Mouse (Mus musculus): ENCODE data around the gene Smad5.

Gene Smad5

GRCm38 (mm10) chr13:56757201-56757600 lies 54.4 kb downstream of the Smad5 start:
- no peak for DNase-seq

GRCm38 (mm10) chr13:56758492-56758891 lies 55.7 kb downstream of the Smad5 start:
- DNase-seq = peak; percentile 74 to 80

DNA sequence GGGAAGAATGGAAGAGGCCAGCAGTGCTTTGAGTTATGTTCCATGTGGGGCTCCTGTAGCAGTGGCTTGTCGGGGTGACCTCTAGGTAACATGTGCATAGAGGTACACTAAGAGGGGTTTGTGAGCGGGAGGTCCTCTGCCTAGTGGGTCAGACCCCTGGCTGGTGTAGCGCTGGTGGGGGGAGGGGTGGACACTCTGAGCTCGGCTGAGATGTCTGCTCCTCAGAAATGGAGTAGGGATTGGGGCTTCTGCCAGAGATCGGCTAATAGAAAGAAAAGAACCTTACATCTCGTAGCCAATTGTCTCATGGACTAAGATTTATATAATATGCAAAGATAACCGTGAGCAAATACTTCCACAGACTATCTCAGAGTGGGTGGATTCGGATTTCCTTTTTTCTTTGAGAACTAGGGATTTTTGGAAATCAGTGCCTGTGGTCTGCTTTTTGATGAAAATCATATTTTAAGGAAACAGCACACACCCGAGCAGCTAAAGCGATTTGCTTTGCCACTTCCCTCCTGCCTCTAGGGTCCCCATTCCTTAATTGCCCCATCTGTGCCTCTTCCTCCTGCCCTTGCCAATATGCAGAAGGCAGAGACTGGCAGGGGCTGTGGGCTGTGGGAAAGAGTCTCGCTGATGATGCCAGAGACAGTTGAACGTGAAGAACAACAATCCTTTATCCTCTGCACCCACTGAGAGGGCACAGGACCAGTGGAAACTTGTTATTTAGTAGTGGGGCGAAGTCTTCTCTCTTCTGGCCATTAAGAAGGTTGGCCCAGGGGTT lies 59.8 kb downstream of the Smad5 start:
- DNase-seq = no peak

DNA sequence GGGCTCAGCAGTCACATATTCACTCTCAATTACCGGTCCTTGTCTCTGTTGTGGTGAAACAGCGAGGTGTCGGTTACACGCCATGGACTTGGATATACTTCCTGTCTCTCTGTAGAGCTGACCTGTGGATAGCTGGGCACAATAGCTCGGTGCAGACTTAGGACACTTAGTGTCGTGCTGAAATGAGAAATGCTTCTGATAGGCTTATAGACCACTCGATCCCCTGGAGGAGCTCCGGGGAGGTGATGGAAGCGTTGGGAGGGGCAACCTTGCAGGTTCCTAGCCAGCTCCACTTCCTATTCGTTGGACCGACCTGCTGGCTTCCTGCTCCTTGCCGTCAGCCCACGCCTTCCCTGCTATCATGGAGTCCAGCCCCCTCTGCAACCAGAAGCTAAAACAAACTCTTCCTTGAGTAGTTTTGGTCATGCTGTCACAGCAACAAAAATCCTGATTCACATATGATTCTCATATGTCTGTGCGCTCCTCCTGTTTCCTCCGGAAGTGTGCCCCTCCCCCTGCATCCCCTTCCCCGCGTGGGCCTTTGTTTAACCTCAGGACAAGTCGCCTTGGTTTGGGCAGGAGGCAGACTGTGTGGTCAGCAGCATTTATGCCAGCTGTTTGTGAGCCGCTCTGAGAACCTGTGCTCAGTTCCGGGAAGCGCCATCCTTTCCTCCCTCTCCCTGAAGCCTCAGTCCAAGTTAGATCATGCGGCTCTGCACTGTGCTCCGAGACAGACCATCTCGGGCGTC lies 62.6 kb downstream of the Smad5 start:
- DNase-seq = no peak

DNA sequence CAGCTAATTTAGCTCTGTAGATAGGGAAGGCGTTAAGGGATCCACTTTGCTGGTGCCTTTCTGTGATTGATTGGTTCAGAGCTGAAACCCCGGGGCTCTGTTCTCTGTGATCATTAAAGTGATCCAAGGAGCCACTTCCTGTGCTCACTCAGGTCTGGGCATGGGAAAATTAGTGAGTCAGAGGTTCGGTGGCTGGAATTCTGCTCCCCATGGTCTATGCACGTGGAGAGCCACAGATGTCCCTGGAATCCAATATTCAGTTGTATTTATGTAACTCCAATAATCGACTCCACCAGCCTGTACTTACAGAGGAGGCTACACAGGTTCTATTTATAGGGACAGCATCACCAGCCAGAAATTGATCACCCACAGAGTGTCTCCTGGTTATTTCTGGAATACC lies 63.4 kb downstream of the Smad5 start:
- no peak for DNase-seq

DNA sequence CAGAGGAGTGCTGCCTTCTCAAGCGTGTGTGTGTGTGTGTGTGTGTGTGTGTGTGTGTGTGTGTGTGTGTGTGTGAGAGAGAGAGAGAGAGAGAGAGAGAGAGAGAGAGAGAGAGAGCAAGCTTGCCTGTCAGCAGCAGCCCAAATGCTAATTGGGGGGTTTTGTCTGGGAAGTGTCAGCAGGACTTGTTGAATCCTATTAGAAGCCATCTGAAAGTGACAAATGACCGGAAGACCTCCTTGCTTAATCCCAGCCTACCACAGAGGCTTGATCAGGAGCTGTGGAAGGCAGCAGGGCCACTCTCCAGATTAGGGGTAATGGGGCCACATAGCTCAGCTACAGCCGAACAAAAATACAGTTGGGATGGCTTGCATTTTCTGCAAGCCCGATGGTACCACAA lies 66.6 kb downstream of the Smad5 start:
- DNase-seq = no peak

GRCm38 (mm10) chr13:56770136-56770578 lies 67.3 kb downstream of the Smad5 start:
- no peak for DNase-seq

GRCm38 (mm10) chr13:56770786-56771185 lies 68.0 kb downstream of the Smad5 start:
- no peak for DNase-seq

DNA sequence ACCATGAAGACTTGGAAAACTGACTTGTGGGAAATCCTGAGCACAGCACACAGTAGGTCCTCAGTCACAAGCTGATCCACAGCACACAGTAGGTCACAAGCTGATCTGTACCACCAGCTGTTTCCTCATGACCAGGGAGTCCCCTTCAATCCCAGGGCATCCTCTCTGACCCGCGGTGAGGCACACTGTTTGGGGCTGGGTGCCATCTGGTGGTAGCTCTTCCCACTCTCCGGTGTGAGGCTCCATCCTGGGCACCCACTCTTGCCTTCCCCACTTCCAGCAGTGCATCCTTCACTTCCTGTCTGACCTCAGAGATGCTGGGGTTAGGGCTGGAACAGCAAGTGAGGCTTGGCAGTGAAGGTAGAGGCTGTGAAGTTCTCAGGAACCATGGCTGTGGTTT lies 69.8 kb downstream of the Smad5 start:
- DNase-seq = no peak

- no peak for DNase-seq
Measured at GRCm38 (mm10) chr13:56773262-56773870, 70.6 kb downstream of the Smad5 start.

GRCm38 (mm10) chr13:56774304-56774703 lies 71.5 kb downstream of the Smad5 start:
- no peak for DNase-seq

DNA sequence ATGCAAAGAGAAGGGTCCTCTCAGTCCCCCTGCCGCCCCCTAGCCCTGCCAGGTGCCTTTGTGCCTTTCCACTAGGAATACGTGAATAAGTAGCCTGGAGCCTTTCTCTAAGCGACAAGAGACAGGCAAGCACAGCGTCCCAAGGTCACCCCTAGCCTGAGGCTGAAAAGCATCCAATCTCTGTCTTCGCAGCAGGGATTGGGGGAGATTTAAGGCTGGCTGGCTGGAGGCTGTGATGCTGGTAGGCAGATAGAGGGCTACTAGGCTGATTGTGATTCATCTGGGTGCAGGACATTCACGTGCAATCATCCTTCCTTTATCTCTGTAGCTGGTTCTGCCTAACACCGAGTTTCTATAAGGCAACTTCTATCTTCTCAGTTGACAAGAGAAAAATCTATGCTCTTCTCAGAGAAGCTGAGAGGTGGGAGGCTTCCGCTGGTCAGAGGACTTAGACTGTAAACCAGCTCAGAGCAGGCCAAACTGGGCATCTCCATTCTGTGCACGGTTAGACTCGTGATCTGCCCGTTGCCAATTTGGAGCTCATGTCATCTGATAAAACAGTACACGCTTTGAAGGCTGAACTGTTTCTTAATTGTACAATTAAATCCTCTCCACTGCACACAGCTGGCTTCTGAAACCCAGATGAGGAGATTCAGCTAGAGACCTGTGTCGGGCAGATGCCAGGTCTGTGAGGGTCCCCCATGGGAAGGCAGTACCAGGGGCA lies 78.1 kb downstream of the Smad5 start:
- no peak for DNase-seq

DNA sequence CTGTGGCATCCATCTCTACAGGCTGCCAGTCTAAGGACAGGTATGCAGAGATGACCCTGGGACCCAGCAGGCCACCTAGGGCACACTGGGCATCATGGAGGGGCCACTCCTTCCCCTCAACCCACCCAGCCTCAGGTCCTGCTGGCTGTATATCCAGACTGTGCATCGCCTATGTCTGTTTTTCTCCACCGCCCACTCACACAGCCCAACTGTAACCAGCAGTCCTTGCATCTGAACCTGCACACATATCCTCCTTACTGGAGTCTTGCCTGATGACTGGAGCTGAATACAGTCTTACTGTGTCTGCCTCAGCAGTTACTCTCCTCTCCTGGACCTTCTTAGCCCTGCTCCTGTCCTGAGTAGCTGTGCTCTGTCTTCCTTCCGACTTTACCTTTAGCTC lies 78.9 kb downstream of the Smad5 start:
- no peak for DNase-seq

DNA sequence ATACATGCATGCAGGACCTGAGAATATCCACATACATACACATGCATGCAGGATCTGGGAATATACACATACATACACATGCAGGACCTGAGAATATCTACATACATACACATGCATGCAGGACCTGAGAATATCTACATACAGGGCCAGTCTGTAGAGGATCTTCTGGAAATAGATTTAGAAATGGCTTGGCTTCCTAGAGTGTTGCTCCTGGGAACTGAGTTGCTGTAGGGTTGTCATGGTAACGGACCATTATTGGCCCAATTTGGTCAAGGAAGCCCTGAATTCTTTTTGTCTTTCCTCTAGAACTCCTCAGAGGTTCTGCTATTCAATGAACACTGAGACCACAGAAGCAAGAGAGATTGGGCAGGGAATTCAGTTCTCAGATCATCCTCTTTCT lies 79.8 kb downstream of the Smad5 start:
- no peak for DNase-seq

DNA sequence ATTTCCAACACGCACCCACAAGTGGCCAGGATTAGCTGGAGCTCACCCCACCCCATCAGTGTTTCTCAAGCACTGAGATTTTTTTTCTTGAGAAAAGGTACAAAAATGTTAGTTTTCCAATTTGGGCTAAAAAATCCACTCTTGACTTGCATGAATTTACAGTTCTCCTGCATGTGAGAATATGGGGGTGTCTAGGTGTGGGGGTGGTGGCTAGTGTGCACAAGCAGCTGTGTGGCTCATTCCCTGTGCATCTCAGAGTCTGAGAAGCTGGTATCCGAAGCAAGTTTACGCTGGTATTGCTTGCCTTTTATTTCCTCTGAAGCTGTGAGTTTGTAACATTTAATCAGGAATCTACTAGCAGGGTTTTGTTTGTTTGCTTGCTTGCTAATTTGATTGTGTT lies 87.9 kb downstream of the Smad5 start:
- DNase-seq = no peak
